In genomic region chr5:30012726-30013503, GRCm38 (mm10) we compare ENCODE assay signal across 8 mouse cellular contexts. TPM values are rescaled to one million over a fixed set of nuclear protein-coding genes. Genes with fewer than 3 reads are reported as not detected.
DNase-seq lines count a peak whose midpoint lies in the region; ATAC-seq and TF ChIP-seq lines count a peak whose summit lies in the region.

Il6 (plus strand) TSS chr5:30013114.

- no peak within 1 kb of the TSS for H3K9ac ChIP-seq in kidney, embryonic 16.5 days (replicated peaks; ENCODE audit: low read length)
- H3K9ac ChIP-seq in liver, embryonic 14.5 days (replicated peaks): no peak within 1 kb of the TSS

- peak; percentile 31 for TF ChIP-seq CTCF in liver, embryonic 14.5 days (IDR thresholded peaks at IDR 0.05; ENCODE audit: low read depth)

- no peaks in the 10 kb centered on the region for H3K9me3 ChIP-seq in kidney, embryonic 16.5 days (ENCODE audit: low read length)
- H3K9me3 ChIP-seq in liver, embryonic 14.5 days (ENCODE audit: control insufficient read depth, low read length): no peaks in the 10 kb centered on the region

- no peaks in the 10 kb centered on the region for H3K27me3 ChIP-seq in kidney, embryonic 16.5 days (ENCODE audit: insufficient read depth, low read length)
- H3K27me3 ChIP-seq in liver, embryonic 14.5 days (ENCODE audit: control insufficient read depth, insufficient read depth, low read length): no peaks in the 10 kb centered on the region

- H3K27ac ChIP-seq in kidney, embryonic 16.5 days (ENCODE audit: low read length): no peak within 1 kb of the TSS
- no peak within 1 kb of the TSS for H3K27ac ChIP-seq in liver, embryonic 14.5 days

- ATAC-seq in kidney, embryonic 16.5 days (ENCODE audit: low FRiP score, low TSS enrichment): peak; percentile 71; the same call in 1 of the 2 replicates
- ATAC-seq in liver, embryonic 14.5 days (ENCODE audit: insufficient read depth): no peak

- 58% methylated on average over 16 of the region's 16 CpGs for WGBS in kidney, embryonic 16.5 days
- 43% methylated on average over 16 of the region's 16 CpGs for WGBS in liver, embryonic 14.5 days (ENCODE audit: insufficient replicate concordance)

- DNase-seq in 3T3-L1 (ENCODE audit: low read depth, low spot score) (peak; percentile 98), R1 (ENCODE audit: low read depth, low spot score) (peak; percentile 62)
- peak; percentile 92 to 95 for DNase-seq in cerebellum, postnatal 25 days
- DNase-seq in heart, adult 11 months: peak; percentile 98
- peak in 1 of 3 experiments; percentile 17 for DNase-seq in liver, embryonic 14.5 days (ENCODE audit: low read depth in 3 of 3, low spot score in 3 of 3)
- peak; percentile 9 for DNase-seq in retina, postnatal 7 days (ENCODE audit: low read depth, low spot score)
- peak; percentile 54 for DNase-seq in urinary bladder, postnatal 10 days (ENCODE audit: low spot score)

- no peak within 1 kb of the TSS for H3K4me3 ChIP-seq in kidney, embryonic 16.5 days (ENCODE audit: low read length)
- no peak within 1 kb of the TSS for H3K4me3 ChIP-seq in liver, embryonic 14.5 days (ENCODE audit: insufficient read depth in 1 of 2, low read depth in 2 of 2, low read length in 2 of 2)

- no peaks in the 10 kb centered on the region for H3K36me3 ChIP-seq in kidney, embryonic 16.5 days (ENCODE audit: insufficient read depth, low read length)
- no peaks in the 10 kb centered on the region for H3K36me3 ChIP-seq in liver, embryonic 14.5 days (replicated peaks; ENCODE audit: control insufficient read depth, insufficient read depth, low read depth)

- H3K4me1 ChIP-seq in kidney, embryonic 16.5 days (ENCODE audit: insufficient read depth, low read length): no peaks in the 10 kb centered on the region
- H3K4me1 ChIP-seq in liver, embryonic 14.5 days (replicated peaks; ENCODE audit: control insufficient read depth in 2 of 2, insufficient read depth in 2 of 2, low read length in 1 of 2): peaks cover 0 to 7% of the 10 kb centered on the region in 2 experiments; a peak in 2 of 4 replicates

- no peak for TF ChIP-seq EP300 in liver, embryonic 14.5 days (IDR thresholded peaks at IDR 0.05; ENCODE audit: low read depth)

- no peak within 1 kb of the TSS for H3K4me2 ChIP-seq in kidney, embryonic 16.5 days (replicated peaks; ENCODE audit: low read depth, low read length)
- H3K4me2 ChIP-seq in liver, embryonic 14.5 days (ENCODE audit: low read depth): no peak within 1 kb of the TSS

RNA-seq across cellular contexts. Expression of gene Il6, which starts in this region (rescaled TPM):
- 0.19 and 0.32 TPM in 2 replicates for polyA plus RNA-seq in kidney, embryonic 16.5 days (2015; fragmentation: Nextera tagmentation; extraction: Ambion mirVana)
- 0.03 and 0.10 TPM in 2 replicates for polyA plus RNA-seq in liver, embryonic 14.5 days (2012; rRNA removed)
- 0.25 and 0.49 TPM in 2 replicates for polyA plus RNA-seq in liver, embryonic 14.5 days (2014; fragmentation: Nextera tagmentation; extraction: Ambion mirVana)

Comparison
In these comparisons a context has a peak if more than half of its experiments do, and no peak if none do; other contexts are left out.
1. Peak in ATAC-seq in kidney, embryonic 16.5 days; RNA of the gene not detected or under 1 TPM.